Mouse (Mus musculus) lung, adult 2 months (tissue): ENCODE results near the gene Myt1l. TPM values are rescaled to one million over a fixed set of nuclear protein-coding genes. Genes with fewer than 3 reads are reported as not detected.

Source experiments
- DNase-seq: peaks from one replicate; pipeline ENCODE4 v3.0.0; 2022
- H3K4me1 ChIP-seq: fragments of 200-500 bp; 2 replicates; pipeline ENCODE4 v1.6.1; 2011; ENCODE audit warnings: low read length; ENCODE audit not compliant: control insufficient read depth, insufficient read depth
- H3K4me3 ChIP-seq: fragments of 200-500 bp; replicated peaks from 2 replicates; pipeline ENCODE3; 2011; ENCODE audit warnings: low read depth, mild to moderate bottlenecking, control low read depth, low read length; ENCODE audit errors: extremely low read depth
- CTCF ChIP-seq: fragments of 200-500 bp; IDR thresholded peaks from 2 replicates; pipeline ENCODE4 v1.5.1; 2011; ENCODE audit warnings: mild to moderate bottlenecking, low read length, control low read depth; ENCODE audit not compliant: insufficient read depth
- POLR2A ChIP-seq: fragments of 200-500 bp; IDR thresholded peaks from 2 replicates; pipeline ENCODE4 v1.6.1; 2011; ENCODE audit warnings: low read depth, mild to moderate bottlenecking, control low read depth, low read length, borderline replicate concordance; ENCODE audit errors: extremely low read depth
- WGBS: fragments of 180-500 bp; shearing (Covaris S2); methylation state at CpG from one replicate; pipeline ENCODE4 v1.1.7; 2018; 5-methylcytosine and 5-hydroxymethylcytosine counted together
- polyA plus RNA-seq: library from polyadenylated mRNA; depleted of rRNA; stranded (reverse); fragments of >200 nt; gene quantifications from 2 replicates; pipeline ENCODE4 v1.2.3, GENCODE M21; 2012

Myt1l gene
- polyA plus RNA-seq, 1 experiment: not detected

GRCm38 (mm10) chr12:29789319-29790050 is 261.3 kb downstream of the Myt1l start:
- no peak for TF ChIP-seq POLR2A
- no peak for TF ChIP-seq CTCF
- no peak for DNase-seq
- H3K4me3 ChIP-seq: no peak overlapping the region
- WGBS: 32% methylated on average over 16 of the region's 16 CpGs
- H3K4me1 ChIP-seq: no peaks in the 10 kb centered on the region

GRCm38 (mm10) chr12:29790051-29790386 is 261.8 kb downstream of the Myt1l start:
- no peak overlapping the region for H3K4me3 ChIP-seq
- TF ChIP-seq POLR2A (no peak), CTCF (no peak)
- no peaks in the 10 kb centered on the region for H3K4me1 ChIP-seq
- WGBS: 35% methylated on average over 4 of the region's 4 CpGs
- no peak for DNase-seq

- no peak overlapping the region for H3K4me3 ChIP-seq
- TF ChIP-seq CTCF: no peak
- no peak for TF ChIP-seq POLR2A
- no peaks in the 10 kb centered on the region for H3K4me1 ChIP-seq
- WGBS: 75% methylated on average over 5 of the region's 5 CpGs
- no peak for DNase-seq
Observed at GRCm38 (mm10) chr12:29792998-29793397, 264.8 kb downstream of the Myt1l start.

- no peaks in the 10 kb centered on the region for H3K4me1 ChIP-seq
- no peak for TF ChIP-seq POLR2A
- TF ChIP-seq CTCF: no peak
- WGBS: 68% methylated on average over 5 of the region's 5 CpGs
- H3K4me3 ChIP-seq: no peak overlapping the region
- DNase-seq: no peak
Observed at GRCm38 (mm10) chr12:29795107-29795673, 267.0 kb downstream of the Myt1l start.

- DNase-seq: no peak
- H3K4me3 ChIP-seq: no peak overlapping the region
- TF ChIP-seq POLR2A: no peak
- no peak for TF ChIP-seq CTCF
- no peaks in the 10 kb centered on the region for H3K4me1 ChIP-seq
- 42% methylated on average over 3 of the region's 3 CpGs for WGBS
Observed at GRCm38 (mm10) chr12:29798595-29799391, 270.6 kb downstream of the Myt1l start.

- DNase-seq: no peak
- Histone ChIP-seq H3K4me3 (no peak overlapping the region), H3K4me1 (no peaks in the 10 kb centered on the region)
- TF ChIP-seq POLR2A (no peak), CTCF (no peak)
- WGBS: 26% methylated on average over 1 of the region's 1 CpGs
Observed at GRCm38 (mm10) chr12:29806415-29806814, 278.2 kb downstream of the Myt1l start.

GRCm38 (mm10) chr12:29809569-29810185 is 281.5 kb downstream of the Myt1l start:
- TF ChIP-seq CTCF (no peak), POLR2A (no peak)
- 28% methylated on average over 12 of the region's 12 CpGs for WGBS
- H3K4me3 ChIP-seq: no peak overlapping the region
- H3K4me1 ChIP-seq: no peaks in the 10 kb centered on the region
- DNase-seq: no peak

GRCm38 (mm10) chr12:29815466-29815865 is 287.3 kb downstream of the Myt1l start:
- TF ChIP-seq POLR2A (no peak), CTCF (no peak)
- Histone ChIP-seq H3K4me3 (no peak overlapping the region), H3K4me1 (no peaks in the 10 kb centered on the region)
- no peak for DNase-seq
- WGBS: 76% methylated on average over 2 of the region's 2 CpGs

GRCm38 (mm10) chr12:29816130-29816529 is 287.9 kb downstream of the Myt1l start:
- H3K4me1 ChIP-seq: no peaks in the 10 kb centered on the region
- no peak for DNase-seq
- H3K4me3 ChIP-seq: no peak overlapping the region
- 93% methylated on average over 2 of the region's 2 CpGs for WGBS
- no peak for TF ChIP-seq POLR2A
- no peak for TF ChIP-seq CTCF

GRCm38 (mm10) chr12:29816761-29817160 is 288.6 kb downstream of the Myt1l start:
- H3K4me3 ChIP-seq: no peak overlapping the region
- no peak for TF ChIP-seq CTCF
- TF ChIP-seq POLR2A: no peak
- 32% methylated on average over 6 of the region's 6 CpGs for WGBS
- no peaks in the 10 kb centered on the region for H3K4me1 ChIP-seq
- DNase-seq: no peak
